29 mouse cellular contexts compared by ENCODE assay signal in the genomic region with DNA sequence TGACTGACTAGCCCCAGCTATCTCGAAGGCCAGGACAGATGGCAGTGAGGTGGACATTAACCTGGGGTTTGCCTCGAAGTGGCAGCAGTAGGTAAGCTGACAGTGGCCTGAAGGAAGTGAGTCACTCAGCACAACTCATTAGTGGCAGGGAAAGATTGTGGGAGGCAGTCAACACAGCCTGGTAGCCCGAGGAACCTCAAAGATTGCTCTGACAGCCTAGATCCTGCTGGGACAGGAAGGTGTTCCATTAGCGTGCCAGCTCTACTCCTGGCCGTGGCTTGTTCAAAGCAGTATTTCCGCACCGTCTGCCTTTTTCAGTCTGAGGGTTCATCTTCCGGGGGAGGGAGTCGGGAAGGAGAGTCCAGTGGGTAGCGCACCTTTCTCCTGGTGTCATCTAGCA. TPM values are rescaled to one million over a fixed set of nuclear protein-coding genes. Genes with fewer than 3 reads are reported as not detected.
DNase-seq lines count a peak whose midpoint lies in the region; ATAC-seq and TF ChIP-seq lines count a peak whose summit lies in the region.
"Had no signal": no experiment of that assay in that cellular context is flagged by ENCODE, and none has a peak within 500 bp of the region (broad histone marks: within the 10 kb centered on the region; RNA-seq: fewer than 3 reads in every experiment).

No protein-coding gene starts in this region.

- H3K4me1 ChIP-seq in heart, embryonic 10.5 days: peaks cover 10% of the 10 kb centered on the region
- H3K4me1 ChIP-seq in limb, embryonic 12.5 days (replicated peaks): peaks cover 31% of the 10 kb centered on the region
- no peaks in the 10 kb centered on the region for H3K4me1 ChIP-seq in liver, postnatal 0 days (ENCODE audit: insufficient read depth)
- H3K4me1 ChIP-seq in intestine, postnatal 0 days (replicated peaks; ENCODE audit: control insufficient read depth, insufficient read depth, low read length): no peaks in the 10 kb centered on the region
- H3K4me1 ChIP-seq: midbrain, embryonic 12.5 days had no signal

- no peak for TF ChIP-seq EP300 in liver, postnatal 0 days (IDR thresholded peaks at IDR 0.05; ENCODE audit: low read depth)

- intact Hi-C loops in heart, postnatal 14 days (cut with DNase I): no loop called here

- no peaks in the 10 kb centered on the region; the same call in 1 of the 2 replicates for H3K9me3 ChIP-seq in heart, embryonic 10.5 days
- H3K9me3 ChIP-seq in limb, embryonic 12.5 days: peaks cover 7% of the 10 kb centered on the region; the same call in 1 of the 2 replicates
- H3K9me3 ChIP-seq in liver, postnatal 0 days (ENCODE audit: low read length): no peaks in the 10 kb centered on the region
- H3K9me3 ChIP-seq in intestine, postnatal 0 days (ENCODE audit: control insufficient read depth): no peaks in the 10 kb centered on the region
- H3K9me3 ChIP-seq: G1E; heart, embryonic 13.5 days; liver, embryonic 13.5 days had no signal

- peak; percentile 29 for DNase-seq in cerebellum, adult 9-11 months
- no peak for DNase-seq in cerebellum, adult 9-10 months
- DNase-seq in heart, embryonic 10.5 days (ENCODE audit: low spot score): no peak
- no peak for DNase-seq in heart, postnatal 14 days
- DNase-seq in cerebellum, postnatal 36 days: peak; percentile 26 to 32
- no peak for DNase-seq in liver, postnatal 0 days
- DNase-seq: adrenal gland, adult 8-10 months; gastrocnemius, postnatal 10 days; heart, adult 18-20 months; heart, postnatal 36 days; kidney, adult 8-10 months; kidney, postnatal 10 days; layer of hippocampus, postnatal 36 days; liver, embryonic 13.5 days; lung, embryonic 14.5 days; thymus, adult 2 months; thymus, postnatal 4 days had no signal

- ATAC-seq in limb, embryonic 12.5 days (ENCODE audit: insufficient number of reproducible peaks, insufficient read depth, low FRiP score, low TSS enrichment, low read depth): no peak; the same call in 1 of the 2 replicates
- no peak for ATAC-seq in liver, postnatal 0 days
- no peak for ATAC-seq in intestine, postnatal 0 days

- no peak overlapping the region for H3K9ac ChIP-seq in limb, embryonic 12.5 days (replicated peaks)
- H3K9ac ChIP-seq in liver, postnatal 0 days (replicated peaks): no peak overlapping the region
- no peak overlapping the region for H3K9ac ChIP-seq in intestine, postnatal 0 days (ENCODE audit: low read depth, low read length)
- H3K9ac ChIP-seq: heart, embryonic 13.5 days; hindbrain, embryonic 14.5 days; limb, embryonic 13.5 days; liver, embryonic 13.5 days; lung, embryonic 14.5 days; midbrain, embryonic 12.5 days had no signal

- H3K4me2 ChIP-seq in limb, embryonic 12.5 days: no peak overlapping the region
- no peak overlapping the region for H3K4me2 ChIP-seq in liver, postnatal 0 days (ENCODE audit: low read depth, low read length)
- H3K4me2 ChIP-seq in intestine, postnatal 0 days (replicated peaks; ENCODE audit: low read depth): no peak overlapping the region
- H3K4me2 ChIP-seq: heart, embryonic 13.5 days; hindbrain, embryonic 14.5 days; limb, embryonic 13.5 days; liver, embryonic 13.5 days; lung, embryonic 14.5 days; midbrain, embryonic 12.5 days had no signal

- H3K4me3 ChIP-seq in heart, embryonic 10.5 days: no peak overlapping the region
- H3K4me3 ChIP-seq in limb, embryonic 12.5 days (replicated peaks): no peak overlapping the region
- no peak overlapping the region for H3K4me3 ChIP-seq in liver, postnatal 0 days (ENCODE audit: low read depth, low read length)
- no peak overlapping the region for H3K4me3 ChIP-seq in intestine, postnatal 0 days (ENCODE audit: low read depth, low read length)
- H3K4me3 ChIP-seq: heart, embryonic 13.5 days; layer of hippocampus, adult 2 months; limb, embryonic 13.5 days; liver, embryonic 13.5 days; midbrain, embryonic 12.5 days had no signal

- 66% methylated on average over 10 of the region's 10 CpGs for WGBS in heart, embryonic 10.5 days
- WGBS in limb, embryonic 12.5 days: 61% methylated on average over 10 of the region's 10 CpGs
- 55% methylated on average over 10 of the region's 10 CpGs for WGBS in liver, postnatal 0 days (ENCODE audit: insufficient replicate concordance)
- 76% methylated on average over 10 of the region's 10 CpGs for WGBS in intestine, postnatal 0 days

- H3K27ac ChIP-seq in heart, embryonic 10.5 days: 0 out of 2 replicates have a peak overlapping the region, but pooled peaks have one; percentile 36
- H3K27ac ChIP-seq in limb, embryonic 12.5 days: 0 out of 2 replicates have a peak overlapping the region, but pooled peaks have one; percentile 17
- no peak overlapping the region for H3K27ac ChIP-seq in liver, postnatal 0 days (ENCODE audit: low read depth)
- H3K27ac ChIP-seq in intestine, postnatal 0 days (ENCODE audit: low read depth, low read length): no peak overlapping the region
- H3K27ac ChIP-seq: heart, embryonic 13.5 days; hindbrain, embryonic 14.5 days; layer of hippocampus, adult 2 months; limb, embryonic 13.5 days; liver, embryonic 13.5 days; midbrain, embryonic 12.5 days had no signal

- TF ChIP-seq CTCF in liver, postnatal 0 days (IDR thresholded peaks at IDR 0.05; ENCODE audit: low read depth): no peak
- no peak for TF ChIP-seq CTCF in intestine, postnatal 0 days (IDR thresholded peaks at IDR 0.05; ENCODE audit: low read depth)

- H3K36me3 ChIP-seq in heart, embryonic 10.5 days: no peaks in the 10 kb centered on the region
- H3K36me3 ChIP-seq in limb, embryonic 12.5 days: no peaks in the 10 kb centered on the region
- H3K36me3 ChIP-seq in liver, postnatal 0 days (replicated peaks; ENCODE audit: insufficient read depth, low read length): no peaks in the 10 kb centered on the region
- no peaks in the 10 kb centered on the region for H3K36me3 ChIP-seq in intestine, postnatal 0 days (ENCODE audit: control insufficient read depth, insufficient read depth)
- H3K36me3 ChIP-seq: heart, embryonic 13.5 days; limb, embryonic 13.5 days; liver, embryonic 13.5 days; midbrain, embryonic 12.5 days had no signal

- H3K27me3 ChIP-seq in heart, embryonic 10.5 days (ENCODE audit: insufficient read depth, poor library complexity, severe bottlenecking): peaks cover 9% of the 10 kb centered on the region; the same call in 1 of the 2 replicates
- no peaks in the 10 kb centered on the region for H3K27me3 ChIP-seq in limb, embryonic 12.5 days
- no peaks in the 10 kb centered on the region for H3K27me3 ChIP-seq in liver, postnatal 0 days (ENCODE audit: insufficient read depth, low read length)
- H3K27me3 ChIP-seq in intestine, postnatal 0 days (replicated peaks; ENCODE audit: control insufficient read depth, insufficient read depth, low read length): no peaks in the 10 kb centered on the region
- H3K27me3 ChIP-seq: CH12.LX; heart, embryonic 13.5 days; limb, embryonic 13.5 days; liver, embryonic 13.5 days; midbrain, embryonic 12.5 days had no signal

RNA-seq across cellular contexts. Expression of gene Cd2, which starts 34.7 kb away (rescaled TPM):
- polyA plus RNA-seq in heart, embryonic 10.5 days (2016; fragmentation: Nextera tagmentation; extraction: Ambion mirVana): 0.23 and 0.38 TPM in 2 replicates
- 1 to 10 TPM in 1 of 2 experiments, under 1 TPM in 1; 0.65 to 3.2 TPM for total RNA-seq in heart, postnatal 14 days (2021)
- not detected in 2 replicates for polyA plus RNA-seq in limb, embryonic 12.5 days (2016; fragmentation: Nextera tagmentation; extraction: Ambion mirVana)
- polyA plus RNA-seq in liver, postnatal 0 days (2015; fragmentation: Nextera tagmentation; extraction: Ambion mirVana): 1.8 and 2.5 TPM in 2 replicates
- polyA plus RNA-seq in intestine, postnatal 0 days (2015; fragmentation: Nextera tagmentation; extraction: Ambion mirVana): 0.26 TPM in 1 of 2 replicates, not detected in the other
- total RNA-seq: layer of hippocampus, adult 2 months; layer of hippocampus, postnatal 36 days; left cerebral cortex, postnatal 10 days had no signal
- polyA plus RNA-seq: embryonic facial prominence, embryonic 11.5 days; G1E; heart, embryonic 13.5 days; hindbrain, embryonic 14.5 days; limb, embryonic 13.5 days; liver, embryonic 13.5 days; midbrain, embryonic 12.5 days; neural tube, embryonic 11.5 days had no signal

RNA-seq across cellular contexts. Expression of gene Igsf3, which starts 54.4 kb away (rescaled TPM):
- polyA plus RNA-seq in heart, embryonic 10.5 days (2016; fragmentation: Nextera tagmentation; extraction: Ambion mirVana): 41.9 and 45.9 TPM in 2 replicates
- 10 to 100 TPM; 14.9 to 16.8 TPM for total RNA-seq in heart, postnatal 14 days (2021)
- polyA plus RNA-seq in limb, embryonic 12.5 days (2016; fragmentation: Nextera tagmentation; extraction: Ambion mirVana): 95.2 and 104 TPM in 2 replicates
- 1.7 and 1.9 TPM in 2 replicates for polyA plus RNA-seq in liver, postnatal 0 days (2015; fragmentation: Nextera tagmentation; extraction: Ambion mirVana)
- 13.0 and 14.2 TPM in 2 replicates for polyA plus RNA-seq in intestine, postnatal 0 days (2015; fragmentation: Nextera tagmentation; extraction: Ambion mirVana)

Comparison
In these comparisons a context has a peak if more than half of its experiments do, and no peak if none do; other contexts are left out.
1. DNase-seq: peak in cerebellum, adult 9-11 months (single experiment) and cerebellum, postnatal 36 days (2 of 2); none in cerebellum, adult 9-10 months (single experiment), heart, embryonic 10.5 days (single experiment), heart, postnatal 14 days (0 of 2) and liver, postnatal 0 days (single experiment).
2. H3K27ac ChIP-seq: peak in heart, embryonic 10.5 days (single experiment) and limb, embryonic 12.5 days (single experiment); none in liver, postnatal 0 days (single experiment) and intestine, postnatal 0 days (single experiment).